Mouse (Mus musculus): ENCODE results near the gene Pitpnb.

DNA sequence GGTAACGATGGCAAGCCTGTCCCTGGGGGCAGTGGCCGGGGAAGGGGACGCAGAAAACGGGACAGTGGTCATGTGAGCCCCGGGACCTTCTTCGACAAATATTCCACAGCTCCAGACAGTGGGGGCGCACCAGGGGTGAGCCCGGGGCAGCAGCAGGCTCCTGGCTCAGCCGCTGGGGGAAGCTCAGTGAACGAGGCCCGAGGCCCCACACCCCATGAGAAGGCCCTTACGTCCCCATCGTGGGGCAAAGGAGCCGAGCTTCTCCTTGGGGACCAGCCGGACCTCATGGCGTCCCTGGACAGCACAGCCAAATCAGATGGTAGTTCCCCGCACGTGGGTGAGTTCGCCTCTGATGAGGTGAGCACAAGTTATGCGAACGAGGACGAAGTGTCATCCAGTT lies 90.3 kb downstream of the Pitpnb start:
- TF ChIP-seq CTCF (IDR thresholded peaks at IDR 0.05; ENCODE audit: low read depth, low read length) (no peak), POLR2A (IDR thresholded peaks at IDR 0.05; ENCODE audit: borderline replicate concordance, low read depth, low read length) (no peak)
